Mouse (Mus musculus) heart, embryonic 16.5 days (tissue): ENCODE results near the gene Ddah1. TPM values are rescaled to one million over a fixed set of nuclear protein-coding genes. Genes with fewer than 3 reads are reported as not detected.
A peak's percentile ranks its signal among the peaks of the same experiment; 100 is the strongest.

Experiments used
- ATAC-seq: fragments of 200-750 bp; cut with Nextera tagmentation; replicated peaks from 2 replicates; pipeline ENCODE4 v1.8.0; 2017; ENCODE audit warnings: moderate number of reproducible peaks; ENCODE audit not compliant: insufficient read depth, low FRiP score; ENCODE audit errors: extremely low read depth
- H3K27ac ChIP-seq: fragments of 300-500 bp; sonication (generic); 2 replicates; pipeline ENCODE4 v1.5.1; 2014; ENCODE audit warnings: mild to moderate bottlenecking, low read length, control low read depth, moderate library complexity
- H3K27me3 ChIP-seq: fragments of 300-500 bp; sonication (generic); 2 replicates; pipeline ENCODE4 v1.6.1; 2014; ENCODE audit warnings: low read length, mixed read lengths; ENCODE audit not compliant: control insufficient read depth, insufficient read depth
- H3K36me3 ChIP-seq: fragments of 300-500 bp; sonication (generic); 2 replicates; pipeline ENCODE4 v1.6.1; 2014; ENCODE audit not compliant: control insufficient read depth, insufficient read depth
- H3K4me1 ChIP-seq: fragments of 300-500 bp; sonication (generic); 2 replicates; pipeline ENCODE4 v1.6.1; 2014; ENCODE audit warnings: low read length, mixed read lengths; ENCODE audit not compliant: control insufficient read depth, insufficient read depth
- H3K4me2 ChIP-seq: fragments of 300-500 bp; sonication (generic); 2 replicates; pipeline ENCODE4 v1.6.1; 2014; ENCODE audit warnings: low read depth, mild to moderate bottlenecking, control low read depth, low read length
- H3K4me3 ChIP-seq: fragments of 300-500 bp; sonication (generic); 2 replicates; pipeline ENCODE4 v1.5.1; 2014; ENCODE audit warnings: mild to moderate bottlenecking, control low read depth, low read length
- H3K9ac ChIP-seq: fragments of 300-500 bp; sonication (generic); 2 replicates; pipeline ENCODE4 v1.6.1; 2014; ENCODE audit warnings: low read length, control low read depth
- H3K9me3 ChIP-seq: fragments of 300-500 bp; sonication (generic); replicated peaks from 2 replicates; pipeline ENCODE4 v1.6.1; 2016; ENCODE audit warnings: low read length; ENCODE audit not compliant: control insufficient read depth
- WGBS: fragments of 180-500 bp; shearing (Covaris S2); extraction: QIAGEN DNeasy Blood & Tissue Kit; methylation state at CpG from one replicate; pipeline ENCODE4 v1.1.7; 2014; 5-methylcytosine and 5-hydroxymethylcytosine counted together
- polyA plus RNA-seq: library from polyadenylated mRNA; unstranded; fragments of >200 nt; fragmentation: Nextera tagmentation; extraction: Ambion mirVana; gene quantifications from 2 replicates; pipeline ENCODE4 v1.2.1, GENCODE M21; 2015

Ddah1 gene
- polyA plus RNA-seq, 1 experiment from 2014 or later = 17.4 TPM

DNA sequence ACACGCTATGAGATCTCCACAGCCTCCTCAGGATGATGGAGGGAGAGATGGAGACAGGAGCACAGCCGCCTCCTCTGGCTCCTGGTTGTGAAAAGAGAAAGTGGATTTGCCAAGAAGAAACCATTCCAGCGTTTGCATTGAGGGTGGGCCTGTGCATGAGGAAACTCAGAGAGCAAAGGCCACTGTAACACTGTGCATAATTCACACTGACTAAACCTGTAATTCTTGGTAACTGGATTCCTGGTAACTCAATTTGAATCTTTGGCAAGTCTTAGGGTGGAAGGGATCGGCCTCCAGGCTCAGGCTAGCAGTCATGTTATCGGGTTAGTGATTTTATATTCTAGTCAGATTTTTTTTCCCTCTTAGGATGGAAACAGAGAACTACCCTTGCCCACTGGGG, 17.4 kb downstream of the Ddah1 start:
- H3K9me3 ChIP-seq = no peaks in the 10 kb centered on the region
- no peaks in the 10 kb centered on the region for H3K36me3 ChIP-seq
- no peak for ATAC-seq
- H3K4me1 ChIP-seq = 0 out of 2 replicates have a peak, but pooled peaks cover 3% of the 10 kb centered on the region
- H3K27me3 ChIP-seq = 0 out of 2 replicates have a peak, but pooled peaks cover 2% of the 10 kb centered on the region
- H3K4me2 ChIP-seq = no peak overlapping the region
- WGBS = 80% methylated on average over 5 of the region's 5 CpGs
- no peak overlapping the region for H3K9ac ChIP-seq
- no peak overlapping the region for H3K27ac ChIP-seq
- no peak overlapping the region for H3K4me3 ChIP-seq

GRCm38 (mm10) chr3:145777006-145777405, 18.5 kb downstream of the Ddah1 start:
- ATAC-seq = no peak
- 90% methylated on average over 15 of the region's 15 CpGs for WGBS
- H3K9ac ChIP-seq = no peak overlapping the region
- 0 out of 2 replicates have a peak, but pooled peaks cover 2% of the 10 kb centered on the region for H3K27me3 ChIP-seq
- H3K36me3 ChIP-seq = no peaks in the 10 kb centered on the region
- no peak overlapping the region for H3K4me2 ChIP-seq
- H3K4me3 ChIP-seq = no peak overlapping the region
- H3K9me3 ChIP-seq = no peaks in the 10 kb centered on the region
- 0 out of 2 replicates have a peak, but pooled peaks cover 3% of the 10 kb centered on the region for H3K4me1 ChIP-seq
- no peak overlapping the region for H3K27ac ChIP-seq

GRCm38 (mm10) chr3:145778406-145778922, 20.0 kb downstream of the Ddah1 start:
- Histone ChIP-seq H3K36me3 (no peaks in the 10 kb centered on the region), H3K4me2 (no peak overlapping the region), H3K4me3 (no peak overlapping the region), H3K4me1 (peaks cover 2% of the 10 kb centered on the region; the same call in 1 of the 2 replicates), H3K9me3 (no peaks in the 10 kb centered on the region), H3K27ac (no peak overlapping the region; the same call in 1 of the 2 replicates), H3K27me3 (0 out of 2 replicates have a peak, but pooled peaks cover 2% of the 10 kb centered on the region), H3K9ac (no peak overlapping the region)
- no peak for ATAC-seq
- WGBS = 74% methylated on average over 6 of the region's 6 CpGs

DNA sequence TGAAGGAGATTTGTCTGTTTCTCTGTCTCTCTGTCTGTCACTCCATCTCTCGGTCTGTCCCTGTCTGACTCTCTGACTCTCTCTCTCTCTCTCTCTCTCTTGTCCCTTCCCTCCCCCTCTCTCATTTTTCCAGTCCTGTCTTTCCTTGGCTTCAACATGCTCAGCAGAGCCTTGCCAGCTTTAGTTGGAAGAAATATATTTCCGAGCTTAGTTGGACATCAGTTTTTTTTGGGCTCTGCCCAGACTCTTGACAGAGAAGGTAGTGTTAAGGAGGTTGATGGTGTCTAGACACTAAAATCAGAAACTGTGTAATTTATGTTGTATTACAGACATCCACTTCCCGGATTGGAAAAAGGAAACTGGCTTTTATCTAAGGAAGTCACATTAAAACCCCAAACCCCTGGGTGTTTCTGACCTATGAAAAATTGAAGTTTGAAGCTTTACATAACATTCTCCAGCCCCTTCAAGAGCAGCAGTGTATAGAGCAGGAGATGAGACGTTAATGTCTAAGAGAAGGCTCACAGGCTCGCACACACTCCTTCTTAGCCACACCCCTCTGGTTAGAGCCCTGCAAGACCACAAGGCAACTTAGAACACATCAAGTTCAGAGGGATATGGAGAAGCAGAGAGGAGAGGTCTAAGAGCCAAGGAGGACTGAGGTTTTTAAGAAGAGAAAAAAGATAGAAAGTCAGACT, 21.0 kb downstream of the Ddah1 start:
- 40% methylated on average over 5 of the region's 5 CpGs for WGBS
- 0 out of 2 replicates have a peak overlapping the region, but pooled peaks have one; percentile 1 for H3K27ac ChIP-seq

DNA sequence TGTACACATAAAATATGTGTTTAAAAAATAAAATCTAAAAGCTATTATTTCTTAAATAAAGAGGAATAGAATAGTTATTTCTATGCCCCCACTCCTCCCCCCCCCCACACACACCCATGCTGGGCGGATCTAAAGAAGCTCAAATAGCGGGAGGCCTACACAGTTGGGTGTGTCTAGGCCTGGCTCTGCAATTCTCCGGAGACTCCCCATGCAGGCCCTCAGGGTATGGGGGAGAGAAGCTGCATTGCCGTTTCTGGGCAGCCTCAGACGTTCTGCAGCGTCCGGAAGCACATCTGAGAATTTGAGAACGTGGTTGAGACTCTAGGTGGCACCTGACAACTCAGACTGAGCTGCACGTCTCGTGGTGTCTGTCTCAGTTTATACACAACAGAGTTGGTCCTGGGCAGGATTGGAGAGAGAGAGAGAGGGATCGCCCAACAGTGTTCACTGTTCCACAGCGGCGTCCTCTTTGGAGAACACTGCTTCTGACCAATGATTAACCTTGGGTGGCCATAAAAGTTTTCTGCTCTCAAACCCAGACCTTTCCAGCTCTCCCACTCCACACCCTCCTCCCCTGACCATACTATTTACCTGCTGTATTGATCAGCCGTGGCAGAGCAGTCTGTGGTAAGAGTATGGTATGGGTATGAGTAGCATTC, 22.4 kb downstream of the Ddah1 start:
- H3K27ac ChIP-seq = no peak overlapping the region
- H3K4me3 ChIP-seq = no peak overlapping the region
- H3K9ac ChIP-seq = no peak overlapping the region
- no peaks in the 10 kb centered on the region; the same call in 1 of the 2 replicates for H3K4me1 ChIP-seq
- no peaks in the 10 kb centered on the region for H3K9me3 ChIP-seq
- no peaks in the 10 kb centered on the region for H3K36me3 ChIP-seq
- H3K27me3 ChIP-seq = 0 out of 2 replicates have a peak, but pooled peaks cover 2% of the 10 kb centered on the region
- no peak overlapping the region for H3K4me2 ChIP-seq
- no peak for ATAC-seq
- 79% methylated on average over 14 of the region's 14 CpGs for WGBS

More for the DNA sequence above, 21.0 kb downstream of the Ddah1 start:
- Histone ChIP-seq H3K9me3 (no peaks in the 10 kb centered on the region), H3K4me1 (no peaks in the 10 kb centered on the region; the same call in 1 of the 2 replicates), H3K4me2 (no peak overlapping the region), H3K27me3 (0 out of 2 replicates have a peak, but pooled peaks cover 2% of the 10 kb centered on the region), H3K36me3 (no peaks in the 10 kb centered on the region), H3K9ac (no peak overlapping the region), H3K4me3 (no peak overlapping the region)
- no peak; the same call in 1 of the 2 replicates for ATAC-seq

DNA sequence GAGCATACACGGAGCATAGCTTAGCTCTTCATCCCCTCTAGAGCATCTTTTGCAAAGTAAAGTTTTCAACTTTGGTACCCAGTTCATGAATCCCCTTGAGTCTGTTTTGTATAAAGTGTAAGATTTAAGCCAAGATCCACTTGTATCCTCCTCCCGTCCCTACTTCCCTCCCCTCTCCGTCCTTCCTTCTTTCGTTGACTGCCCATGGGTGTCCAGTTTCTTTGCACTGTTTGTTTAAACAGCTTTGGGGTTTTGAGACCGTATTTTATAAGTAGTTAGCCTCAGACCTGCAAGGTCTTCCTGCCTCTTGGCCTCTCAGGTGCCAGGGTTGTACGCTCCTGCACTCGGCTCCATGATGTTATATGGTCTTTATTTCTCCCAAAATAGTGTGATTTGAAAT, 26.8 kb downstream of the Ddah1 start:
- H3K27me3 ChIP-seq = no peaks in the 10 kb centered on the region
- ATAC-seq = no peak
- no peaks in the 10 kb centered on the region for H3K9me3 ChIP-seq
- no peaks in the 10 kb centered on the region for H3K36me3 ChIP-seq
- H3K9ac ChIP-seq = no peak overlapping the region
- peaks cover 4% of the 10 kb centered on the region for H3K4me1 ChIP-seq
- H3K4me2 ChIP-seq = no peak overlapping the region
- H3K4me3 ChIP-seq = no peak overlapping the region
- no peak overlapping the region for H3K27ac ChIP-seq
- 76% methylated on average over 7 of the region's 7 CpGs for WGBS

- H3K27me3 ChIP-seq = no peaks in the 10 kb centered on the region
Measured at GRCm38 (mm10) chr3:145787303-145787702, 28.8 kb downstream of the Ddah1 start.

GRCm38 (mm10) chr3:145789114-145789513, 30.6 kb downstream of the Ddah1 start:
- 0 out of 2 replicates have a peak, but pooled peaks cover 2% of the 10 kb centered on the region for H3K9me3 ChIP-seq
- no peak overlapping the region for H3K9ac ChIP-seq
- 91% methylated on average over 7 of the region's 7 CpGs for WGBS
- H3K27me3 ChIP-seq = no peaks in the 10 kb centered on the region
- H3K27ac ChIP-seq = no peak overlapping the region
- no peak overlapping the region for H3K4me2 ChIP-seq
- ATAC-seq = no peak
- H3K4me3 ChIP-seq = no peak overlapping the region
- H3K36me3 ChIP-seq = no peaks in the 10 kb centered on the region
- H3K4me1 ChIP-seq = peaks cover 4% of the 10 kb centered on the region

More at GRCm38 (mm10) chr3:145787303-145787702, 28.8 kb downstream of the Ddah1 start:
- Histone ChIP-seq H3K4me2 (no peak overlapping the region), H3K9me3 (no peaks in the 10 kb centered on the region), H3K27ac (no peak overlapping the region), H3K36me3 (no peaks in the 10 kb centered on the region), H3K4me1 (peaks cover 4% of the 10 kb centered on the region), H3K9ac (no peak overlapping the region), H3K4me3 (no peak overlapping the region)
- ATAC-seq = no peak
- 65% methylated on average over 9 of the region's 9 CpGs for WGBS

DNA sequence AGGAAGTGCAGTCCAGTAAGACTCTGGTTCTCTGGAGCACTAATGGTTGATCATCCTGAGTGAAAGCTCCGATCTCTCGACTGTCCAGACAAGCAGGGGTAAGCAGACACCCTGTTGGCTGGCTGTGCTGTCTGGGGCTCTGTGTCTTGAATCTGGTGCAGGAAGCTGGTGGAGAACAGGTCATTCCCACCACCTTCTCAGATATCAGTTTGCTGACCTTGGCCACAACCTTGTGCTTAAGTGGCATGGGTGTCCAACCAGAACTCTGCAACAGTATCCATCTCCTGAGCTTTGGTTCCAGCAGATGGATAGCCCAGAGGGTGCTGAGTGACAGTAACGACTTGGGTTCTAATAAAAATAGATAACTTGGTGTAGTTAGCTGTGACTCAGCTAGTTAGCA, 31.8 kb downstream of the Ddah1 start:
- ATAC-seq = 0 out of 2 replicates have a peak, but pooled peaks have one; percentile 14
- Histone ChIP-seq H3K9me3 (0 out of 2 replicates have a peak, but pooled peaks cover 2% of the 10 kb centered on the region), H3K9ac (no peak overlapping the region), H3K36me3 (no peaks in the 10 kb centered on the region), H3K4me1 (peaks cover 4% of the 10 kb centered on the region), H3K4me3 (no peak overlapping the region), H3K4me2 (no peak overlapping the region), H3K27ac (no peak overlapping the region), H3K27me3 (no peaks in the 10 kb centered on the region)
- WGBS = 47% methylated on average over 3 of the region's 3 CpGs
